Mouse (Mus musculus) heart, postnatal 0 days (tissue): ENCODE measurements around the gene Smad3.

Experiments
- CTCF ChIP-seq: IDR thresholded peaks from 2 replicates; pipeline ENCODE4 v1.5.1; 2016; ENCODE audit warnings: antibody characterized with exemption, control low read depth, low read depth
- EP300 ChIP-seq: IDR thresholded peaks from 2 replicates; pipeline ENCODE4 v1.6.1; 2016; ENCODE audit warnings: antibody characterized with exemption, low read depth

GRCm38 (mm10) chr9:63787606-63788005, 29.8 kb upstream of the Smad3 start:
- TF ChIP-seq CTCF (no peak), EP300 (no peak)
